In the genomic region with DNA sequence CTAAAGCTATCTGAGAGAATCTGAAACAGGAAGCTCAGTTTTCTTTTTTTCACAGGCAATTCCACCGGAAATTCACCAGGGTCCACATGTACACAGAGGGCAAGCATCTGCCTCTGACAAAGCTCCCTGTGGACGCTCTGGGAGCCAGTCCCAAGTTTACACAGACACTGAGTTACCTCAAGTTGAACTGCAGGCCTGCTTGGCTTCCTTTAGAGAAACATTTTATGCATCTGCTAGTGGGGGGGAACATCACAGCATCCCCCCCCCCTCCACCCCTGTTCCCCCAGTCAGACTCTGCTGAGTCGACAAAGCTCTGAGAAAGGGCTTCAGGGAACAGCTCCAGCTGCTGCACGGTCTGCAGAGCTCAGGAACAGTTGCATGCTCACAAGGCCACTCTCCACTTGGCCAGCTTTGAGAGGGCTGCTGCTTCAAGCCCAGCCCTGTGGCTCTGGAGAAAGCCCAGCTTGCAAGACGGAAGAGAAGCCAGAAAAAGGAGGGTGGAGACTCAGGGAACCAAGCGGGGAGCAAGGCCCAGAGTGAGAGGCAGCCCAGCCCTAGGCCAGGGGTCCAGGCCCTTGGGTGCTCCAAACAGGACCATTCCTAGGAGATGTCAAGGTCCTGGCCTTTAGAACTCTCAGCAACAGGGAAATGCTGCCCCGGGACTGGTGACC, we compare ENCODE assay signal across 8 mouse cellular contexts. TPM values are rescaled to one million over a fixed set of nuclear protein-coding genes. Genes with fewer than 3 reads are reported as not detected.
DNase-seq lines count a peak whose midpoint lies in the region; ATAC-seq and TF ChIP-seq lines count a peak whose summit lies in the region.

No protein-coding gene starts in this region.

- peak; percentile 22 for DNase-seq in neural tube, embryonic 11.5 days (ENCODE audit: low spot score)
- DNase-seq in neural tube, embryonic 10.5 days (ENCODE audit: extremely low spot score, low spot score), result no peak
- DNase-seq in gastrocnemius, postnatal 4 days (ENCODE audit: low spot score in 2 of 2), result peak; percentile 40 to 75
- peak; percentile 72 for DNase-seq in induced T-regulatory cell, adult 2 months (ENCODE audit: low read depth)
- peak; percentile 32 for DNase-seq in midbrain, embryonic 10.5 days (ENCODE audit: low spot score)
- DNase-seq in testis, postnatal 14 days (ENCODE audit: low spot score), result peak; percentile 75

- H3K9ac ChIP-seq in neural tube, embryonic 11.5 days (ENCODE audit: low read length), result no peak overlapping the region; the same call in 1 of the 2 replicates
- peak overlapping the region; percentile 89 for H3K9ac ChIP-seq in limb, embryonic 13.5 days

- no peak for ATAC-seq in neural tube, embryonic 11.5 days (ENCODE audit: insufficient read depth, low FRiP score, low TSS enrichment)
- peak; percentile 48 for ATAC-seq in limb, embryonic 13.5 days (ENCODE audit: low FRiP score, low read depth)

- peak overlapping the region; percentile 91 for H3K4me2 ChIP-seq in neural tube, embryonic 11.5 days (ENCODE audit: low read depth)
- H3K4me2 ChIP-seq in limb, embryonic 13.5 days (replicated peaks), result peak overlapping the region; percentile 87

- TF ChIP-seq CTCF in cortical plate, adult 2 months (IDR thresholded peaks at IDR 0.05; ENCODE audit: extremely low read depth, insufficient read depth, low read length), result no peak

- H3K4me1 ChIP-seq in neural tube, embryonic 11.5 days (ENCODE audit: control insufficient read depth, insufficient read depth, low read length), result peaks cover 8% of the 10 kb centered on the region
- H3K4me1 ChIP-seq in cortical plate, adult 2 months (ENCODE audit: control insufficient read depth, insufficient read depth, low read length), result peaks cover 4% of the 10 kb centered on the region; the same call in 1 of the 2 replicates
- H3K4me1 ChIP-seq in limb, embryonic 13.5 days, result peaks cover 19% of the 10 kb centered on the region
- H3K4me1 ChIP-seq in midbrain, embryonic 10.5 days, result peaks cover 25% of the 10 kb centered on the region

- no peaks in the 10 kb centered on the region for H3K27me3 ChIP-seq in neural tube, embryonic 11.5 days (ENCODE audit: control insufficient read depth, insufficient read depth, low read length)
- no peaks in the 10 kb centered on the region for H3K27me3 ChIP-seq in limb, embryonic 13.5 days
- peaks cover 18% of the 10 kb centered on the region for H3K27me3 ChIP-seq in midbrain, embryonic 10.5 days (ENCODE audit: low read depth, poor library complexity, severe bottlenecking)

- peak overlapping the region; percentile 77 for H3K4me3 ChIP-seq in neural tube, embryonic 11.5 days (ENCODE audit: low read depth, low read length)
- peak overlapping the region; percentile 81 for H3K4me3 ChIP-seq in cortical plate, adult 2 months (ENCODE audit: insufficient read depth, low read length)
- peak overlapping the region; percentile 86 for H3K4me3 ChIP-seq in limb, embryonic 13.5 days
- H3K4me3 ChIP-seq in midbrain, embryonic 10.5 days, result peak overlapping the region; percentile 82

- H3K9me3 ChIP-seq in neural tube, embryonic 11.5 days (ENCODE audit: control insufficient read depth, low read length), result no peaks in the 10 kb centered on the region
- no peaks in the 10 kb centered on the region for H3K9me3 ChIP-seq in limb, embryonic 13.5 days
- no peaks in the 10 kb centered on the region for H3K9me3 ChIP-seq in midbrain, embryonic 10.5 days (replicated peaks)

- 45% methylated on average over 7 of the region's 7 CpGs for WGBS in neural tube, embryonic 11.5 days
- 31% methylated on average over 7 of the region's 7 CpGs for WGBS in limb, embryonic 13.5 days
- WGBS in midbrain, embryonic 10.5 days, result 44% methylated on average over 7 of the region's 7 CpGs

- no peak for TF ChIP-seq POLR2A in cortical plate, adult 2 months (IDR thresholded peaks at IDR 0.05; ENCODE audit: extremely low read depth, insufficient read depth, low read length)

- H3K36me3 ChIP-seq in neural tube, embryonic 11.5 days (ENCODE audit: control insufficient read depth, insufficient read depth, low read length), result no peaks in the 10 kb centered on the region
- H3K36me3 ChIP-seq in limb, embryonic 13.5 days, result peaks cover under 1% of the 10 kb centered on the region; the same call in 1 of the 2 replicates
- H3K36me3 ChIP-seq in midbrain, embryonic 10.5 days, result no peaks in the 10 kb centered on the region

- H3K27ac ChIP-seq in neural tube, embryonic 11.5 days (ENCODE audit: low read depth, low read length), result no peak overlapping the region
- H3K27ac ChIP-seq in cortical plate, adult 2 months (ENCODE audit: insufficient read depth, low read length), result no peak overlapping the region
- H3K27ac ChIP-seq in limb, embryonic 13.5 days, result peak overlapping the region; percentile 61; the same call in 1 of the 2 replicates
- peak overlapping the region; percentile 43; the same call in 1 of the 2 replicates for H3K27ac ChIP-seq in midbrain, embryonic 10.5 days (replicated peaks)

RNA-seq across cellular contexts. Expression of a gene that starts 1.5 kb away (rescaled TPM):
- 10.7 and 11.5 TPM in 2 replicates for polyA plus RNA-seq in neural tube, embryonic 11.5 days (2014; fragmentation: Nextera tagmentation; extraction: Ambion mirVana)
- polyA plus RNA-seq in cortical plate, adult 2 months (2012; rRNA removed), result 10.4 and 11.4 TPM in 2 replicates
- 10 to 100 TPM; 27.8 to 31.9 TPM for total RNA-seq in gastrocnemius, postnatal 4 days (2021)
- polyA plus RNA-seq in limb, embryonic 13.5 days (2015; fragmentation: Nextera tagmentation; extraction: Ambion mirVana), result 12.1 and 13.7 TPM in 2 replicates
- 7.9 and 8.9 TPM in 2 replicates for polyA plus RNA-seq in midbrain, embryonic 10.5 days (2016; fragmentation: Nextera tagmentation; extraction: Ambion mirVana)

Comparison
In these comparisons a context has a peak if more than half of its experiments do, and no peak if none do; other contexts are left out.
1. H3K27ac ChIP-seq: peak in limb, embryonic 13.5 days (single experiment) and midbrain, embryonic 10.5 days (single experiment); none in neural tube, embryonic 11.5 days (single experiment) and cortical plate, adult 2 months (single experiment).
2. Peak in every context shown above with its lines, with median percentiles within 50 percentile points of each other: H3K4me3 ChIP-seq.